Mouse (Mus musculus): ENCODE measurements at regions not wholly inside any gene's neighbourhood (a gene's known extent, or its start where the extent isn't known, plus 50 kb on each side); places are given as distances from the start of the nearest gene placed in this dataset.
A peak's percentile ranks its signal among the peaks of the same experiment; 100 is the strongest.

DNA sequence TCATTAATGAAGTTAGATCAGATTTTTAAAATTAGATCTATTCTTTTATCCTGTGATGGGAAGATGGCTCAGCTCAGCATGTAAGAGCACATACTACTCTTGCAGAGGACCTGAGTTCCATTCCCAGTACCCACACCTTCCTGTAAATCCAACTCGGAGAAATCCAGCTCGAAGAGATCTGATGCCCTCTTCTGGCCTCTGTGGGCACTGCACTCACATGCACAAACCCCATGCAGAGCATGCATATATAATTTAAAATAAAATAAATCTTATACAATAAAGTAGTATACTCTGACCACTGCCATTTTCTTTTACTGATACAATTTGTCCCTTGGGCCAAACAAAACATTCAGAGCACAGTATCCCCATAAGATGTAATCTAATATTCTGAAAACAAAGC lies 245.2 kb downstream of the Prdm2 start:
- no peak for DNase-seq (ENCODE audit: low spot score in 2 of 2)

DNA sequence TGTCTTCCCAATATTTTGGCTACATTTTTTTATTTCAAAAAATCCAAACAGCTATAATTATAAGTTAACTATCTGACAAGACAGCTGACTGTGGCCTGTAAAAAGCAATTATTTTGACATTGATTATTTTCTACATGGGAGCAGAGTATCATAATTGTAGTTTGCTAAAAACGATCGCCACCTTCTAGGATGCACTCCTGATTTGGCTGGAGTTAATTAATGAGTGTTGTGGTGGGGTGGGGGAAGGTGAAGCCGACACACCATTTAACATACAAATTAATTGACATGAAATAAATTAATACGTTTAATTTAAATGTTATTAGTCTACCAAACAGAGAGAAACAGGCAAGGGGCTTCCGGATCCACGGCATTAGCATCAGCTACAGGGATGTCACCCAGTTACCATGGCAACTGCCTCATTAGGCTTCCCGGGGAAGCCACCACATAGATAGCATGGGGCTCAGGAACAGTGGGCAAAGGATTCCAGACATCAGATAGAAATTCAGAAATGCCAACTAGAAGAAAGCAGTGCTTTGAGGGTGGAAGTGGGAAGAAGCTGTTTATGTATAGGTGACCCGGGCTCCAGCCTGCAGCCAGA lies 255.9 kb downstream of the Prdm2 start:
- no peak for DNase-seq (ENCODE audit: low spot score in 2 of 2)

DNA sequence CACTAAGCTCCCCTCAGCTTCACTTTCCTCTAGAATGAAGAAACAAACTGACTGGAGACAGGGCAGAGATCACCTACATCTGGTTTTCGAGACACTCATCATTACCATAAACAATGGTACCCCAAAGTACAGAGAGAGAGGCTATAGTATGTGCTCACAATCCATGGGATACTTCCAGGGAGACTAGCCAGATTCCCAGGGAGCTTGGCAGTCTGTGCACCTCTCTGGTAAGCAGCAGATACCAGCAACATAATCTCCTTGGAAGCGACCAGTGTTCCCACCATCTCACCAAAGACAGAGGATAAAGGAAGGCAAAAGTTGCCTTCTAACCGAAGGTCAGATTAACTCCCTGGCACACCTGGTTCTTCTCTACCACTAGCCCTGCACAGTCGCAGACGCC lies 256.4 kb downstream of the Prdm2 start:
- no peak for DNase-seq (ENCODE audit: low spot score in 2 of 2)

DNA sequence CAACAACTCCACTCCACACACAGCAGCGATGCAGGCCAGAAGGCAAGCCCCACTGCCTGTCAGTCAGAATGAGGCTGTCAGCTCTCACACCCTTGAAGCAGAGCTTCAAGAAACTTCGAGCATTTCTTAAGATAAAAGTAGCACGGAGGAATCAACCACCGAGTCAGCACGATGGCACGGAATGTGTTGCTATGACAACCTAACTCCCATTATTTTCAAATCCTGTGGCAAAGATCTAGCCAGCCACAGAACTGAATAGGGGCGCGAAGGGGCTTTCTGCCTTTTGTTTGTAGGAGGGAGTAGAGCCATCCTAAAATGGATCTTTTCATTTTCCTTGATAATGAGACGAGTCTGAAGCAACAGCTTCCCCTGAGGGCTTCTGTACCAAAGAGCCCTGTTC lies 259.1 kb downstream of the Prdm2 start:
- peak in 1 of 2 experiments; percentile 2 for DNase-seq (ENCODE audit: low spot score in 2 of 2)

DNA sequence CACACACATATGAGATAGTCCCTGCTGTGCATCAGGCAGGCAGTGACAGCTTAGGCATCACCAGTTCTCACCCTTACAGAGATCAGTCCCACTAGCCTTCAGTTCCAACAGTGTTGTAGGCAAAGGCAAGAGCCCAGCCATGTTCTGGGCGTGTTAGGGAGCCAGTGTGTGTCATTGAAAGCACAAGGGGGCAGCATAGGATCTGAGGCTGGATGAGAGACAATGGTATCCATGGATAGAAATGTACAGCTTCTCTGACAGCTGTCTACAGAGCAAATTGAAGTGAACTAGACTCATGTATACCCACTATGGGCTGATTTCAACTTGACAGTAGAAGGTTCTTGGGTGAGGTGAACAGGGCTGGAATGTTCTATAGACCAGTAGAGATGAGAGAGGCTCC lies 259.9 kb downstream of the Prdm2 start:
- DNase-seq (ENCODE audit: low spot score in 2 of 2): no peak

DNA sequence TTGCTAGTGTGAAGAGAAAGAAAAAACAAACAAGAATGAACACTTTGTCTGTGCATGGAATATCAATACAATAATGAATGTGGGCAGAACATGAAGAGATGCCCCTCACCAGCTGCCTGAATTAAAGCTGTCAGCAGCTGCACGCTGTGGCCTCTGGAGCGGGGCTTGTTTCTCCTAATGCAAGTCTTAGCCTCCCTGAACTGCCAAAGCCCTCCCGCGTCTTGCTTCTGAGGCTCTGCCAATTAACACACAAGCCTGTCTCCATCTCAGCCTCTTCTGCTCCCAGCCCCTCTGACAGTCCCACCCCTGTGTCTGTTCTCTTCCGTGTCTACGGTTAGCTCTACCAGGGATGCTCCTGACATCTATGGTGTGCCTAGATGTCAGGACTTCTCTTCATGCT lies 265.1 kb downstream of the Prdm2 start:
- DNase-seq (ENCODE audit: low spot score in 2 of 2): no peak

DNA sequence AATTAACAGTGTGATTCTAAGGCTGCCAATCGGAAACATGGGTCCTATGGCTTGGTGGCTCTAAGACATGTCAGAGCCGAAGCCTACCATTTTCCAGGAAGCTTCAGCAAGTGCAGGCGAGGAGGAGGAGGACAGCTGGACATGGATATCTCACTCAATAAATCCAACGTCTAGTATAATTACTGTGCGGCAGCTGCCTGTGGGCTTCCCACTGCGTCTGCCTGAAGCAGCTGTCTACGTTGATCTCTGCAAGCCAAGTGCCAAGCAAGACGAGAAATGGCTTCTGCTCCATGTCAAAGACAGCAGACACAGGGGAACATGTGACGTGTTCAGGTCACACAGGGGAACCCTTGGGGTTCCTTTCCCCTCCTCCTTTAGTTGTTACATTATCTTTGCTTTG lies 279.2 kb downstream of the Prdm2 start:
- DNase-seq (ENCODE audit: low spot score in 2 of 2): no peak

DNA sequence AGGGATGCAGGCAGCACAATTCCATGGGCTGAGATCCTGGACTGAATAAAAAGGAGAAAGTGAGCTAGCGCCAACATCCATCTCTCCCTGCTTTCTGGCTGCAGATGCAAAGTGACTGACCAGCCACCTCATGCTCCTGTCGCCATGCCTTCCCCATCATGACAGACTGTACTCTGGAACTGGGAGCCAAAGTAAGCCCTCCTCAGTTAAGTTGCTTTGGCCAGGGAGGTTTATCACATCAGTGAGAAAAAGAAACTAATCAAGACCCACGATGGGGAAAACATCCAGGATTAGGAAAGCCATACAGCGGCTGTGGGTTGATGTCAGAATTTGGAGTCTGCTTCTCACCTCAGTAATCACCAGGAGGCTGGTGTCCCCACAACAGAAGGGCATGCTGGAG lies 283.6 kb downstream of the Prdm2 start:
- no peak for DNase-seq (ENCODE audit: low spot score in 2 of 2)

DNA sequence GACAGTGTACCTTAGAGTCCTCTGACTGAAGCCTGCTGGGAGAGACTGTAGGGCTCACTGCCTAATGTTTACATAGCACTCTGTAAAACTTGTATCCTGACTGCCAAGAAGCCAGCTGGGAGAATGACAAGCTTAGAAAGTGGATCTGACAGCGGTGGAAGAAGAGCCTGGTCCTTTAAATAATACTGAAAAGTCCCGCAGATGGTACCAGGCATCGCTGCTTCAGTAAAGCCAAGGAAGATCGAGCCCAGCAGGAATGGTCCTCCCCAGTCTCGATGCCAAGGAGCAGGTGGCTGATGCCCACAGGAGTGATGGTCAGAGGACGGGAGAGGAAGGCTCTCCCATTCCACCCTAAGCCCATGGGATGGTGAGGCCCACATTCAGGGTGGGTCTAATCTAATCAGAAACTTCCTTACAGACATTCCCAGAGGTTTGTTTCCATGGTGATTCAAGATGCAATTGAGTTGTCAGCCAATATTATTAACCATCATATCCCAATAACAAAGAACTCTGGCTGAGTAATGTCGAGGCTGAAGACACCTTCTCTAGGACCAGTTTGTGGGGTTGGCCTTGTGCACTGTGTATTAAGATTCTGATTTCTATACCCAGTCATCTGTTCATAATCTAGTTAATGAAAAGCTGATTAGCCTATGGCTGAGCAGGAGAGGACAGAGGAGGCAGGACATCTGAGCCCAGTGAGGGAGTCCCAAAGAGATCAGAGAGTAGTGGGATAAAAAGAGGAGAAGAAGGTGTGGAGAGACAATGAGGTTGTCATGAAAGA lies 285.3 kb downstream of the Prdm2 start:
- no peak for DNase-seq (ENCODE audit: low spot score in 2 of 2)

DNA sequence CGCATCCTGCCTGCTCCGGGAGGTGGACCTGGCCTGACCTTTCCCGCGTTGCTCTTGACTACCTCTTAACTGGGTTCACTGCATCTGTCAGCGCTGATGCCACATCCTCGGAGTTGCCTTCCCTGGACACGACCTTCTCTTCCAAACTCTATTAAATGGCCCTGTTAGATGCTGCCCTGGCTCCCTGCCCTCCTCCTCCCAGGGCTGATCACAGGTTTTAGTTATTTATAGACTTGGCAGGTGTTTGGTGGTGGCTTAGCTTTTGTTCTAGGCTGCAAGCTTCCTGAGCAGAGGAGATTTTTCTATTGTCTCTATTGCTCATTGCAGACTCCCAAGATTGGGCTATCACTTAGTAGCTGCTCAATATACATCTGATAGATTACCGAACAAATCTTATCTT lies 287.7 kb downstream of the Prdm2 start:
- no peak for DNase-seq (ENCODE audit: low spot score in 2 of 2)

DNA sequence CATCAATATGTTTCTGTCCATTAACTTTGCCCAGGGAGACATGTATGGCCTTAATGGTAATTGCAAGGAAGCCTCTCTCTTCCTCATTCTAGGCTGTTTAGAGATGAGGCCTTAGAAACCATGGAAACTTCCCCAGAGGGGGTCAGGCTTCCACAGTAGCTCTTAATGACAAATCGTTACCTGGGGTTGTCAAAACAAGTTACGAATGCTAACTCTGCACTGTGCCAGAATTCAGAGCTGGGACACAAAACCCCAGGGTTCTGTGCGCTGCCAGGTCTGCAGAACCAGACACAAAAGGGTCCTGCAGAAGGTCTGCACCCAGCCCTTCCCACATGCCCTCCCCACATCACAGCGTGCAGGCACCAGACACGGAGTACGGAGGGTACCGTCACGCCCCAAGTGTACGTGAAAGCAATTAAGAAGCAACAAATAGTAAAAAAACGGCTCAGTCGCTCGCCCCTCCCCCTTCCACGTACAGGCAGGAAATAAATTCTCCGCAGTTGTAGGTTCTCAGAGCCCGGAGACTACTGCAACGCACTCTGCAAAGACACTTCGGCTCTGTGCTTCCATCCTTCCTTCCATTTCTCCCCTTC lies 303.3 kb downstream of the Prdm2 start:
- DNase-seq (ENCODE audit: low spot score in 2 of 2): no peak

DNA sequence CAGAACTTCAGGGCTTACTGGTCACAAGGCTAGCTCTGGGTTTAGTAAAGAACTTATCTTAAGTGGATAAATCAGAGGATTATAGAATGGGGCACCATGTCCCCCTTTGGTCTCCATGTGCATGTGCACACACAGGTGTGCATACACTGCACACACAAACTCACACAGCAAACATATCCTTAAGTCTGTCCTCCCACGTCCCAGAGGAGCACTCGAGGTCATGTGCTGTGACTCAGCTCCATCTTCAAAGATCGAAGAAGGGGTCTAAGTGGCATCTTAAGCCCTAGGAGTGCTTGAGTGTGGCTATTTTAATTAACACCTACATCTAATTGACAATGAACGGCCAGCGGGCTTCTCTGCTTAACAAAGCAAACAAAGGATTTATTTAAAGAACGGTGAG lies 304.0 kb downstream of the Prdm2 start:
- no peak for DNase-seq (ENCODE audit: low spot score in 2 of 2)

DNA sequence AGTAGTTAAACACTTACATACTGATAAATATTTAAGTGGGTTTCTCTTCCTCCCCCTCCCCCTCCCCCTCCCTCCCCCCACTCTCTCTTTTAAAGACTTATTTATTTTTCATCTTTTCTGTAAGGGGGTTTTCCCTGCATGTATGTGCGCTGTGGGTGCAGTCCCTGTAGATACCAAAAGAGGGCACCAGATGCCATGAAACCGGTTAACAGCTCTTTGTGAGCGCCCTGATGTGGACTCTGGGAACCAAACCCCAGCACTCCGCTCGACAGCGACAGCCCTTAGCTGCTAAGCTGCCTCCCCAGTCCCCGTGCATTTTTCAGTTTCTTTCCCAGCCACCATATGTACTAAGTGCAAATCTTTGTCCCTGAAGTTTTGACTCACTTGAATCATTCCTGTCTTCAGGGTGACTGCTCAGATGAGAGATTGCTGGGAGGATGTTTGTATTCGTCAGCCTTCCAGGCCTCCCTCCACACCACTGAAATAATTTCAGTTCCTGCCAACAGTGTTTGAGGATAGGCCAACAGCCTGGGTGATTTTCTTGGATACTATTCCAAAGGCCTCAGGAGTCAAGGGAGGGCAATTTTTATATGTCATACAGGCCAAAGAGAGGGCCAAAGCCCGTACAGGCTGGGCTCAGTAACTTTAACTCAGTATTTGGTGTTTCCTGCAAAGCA lies 309.3 kb downstream of the Prdm2 start:
- no peak for DNase-seq (ENCODE audit: low spot score in 2 of 2)

DNA sequence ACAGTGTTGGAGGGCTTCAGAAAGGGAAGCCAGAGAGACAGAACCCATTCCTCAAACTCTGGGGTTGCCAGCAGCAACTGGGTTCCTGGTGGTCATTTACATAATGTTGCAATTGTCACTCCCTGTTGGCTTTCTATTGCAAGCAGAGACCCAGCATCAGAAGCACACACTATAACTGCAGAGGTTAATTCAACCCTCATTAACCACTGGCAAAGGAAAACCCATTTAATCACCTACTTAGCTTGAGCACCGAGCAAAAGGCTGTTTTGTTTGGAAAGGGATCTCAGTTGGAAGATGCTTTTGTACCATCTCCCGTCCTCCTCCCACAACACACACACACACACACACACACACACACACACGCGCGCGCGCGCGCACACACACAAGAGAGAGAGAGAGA lies 312.0 kb downstream of the Prdm2 start:
- DNase-seq (ENCODE audit: low spot score in 2 of 2): no peak

DNA sequence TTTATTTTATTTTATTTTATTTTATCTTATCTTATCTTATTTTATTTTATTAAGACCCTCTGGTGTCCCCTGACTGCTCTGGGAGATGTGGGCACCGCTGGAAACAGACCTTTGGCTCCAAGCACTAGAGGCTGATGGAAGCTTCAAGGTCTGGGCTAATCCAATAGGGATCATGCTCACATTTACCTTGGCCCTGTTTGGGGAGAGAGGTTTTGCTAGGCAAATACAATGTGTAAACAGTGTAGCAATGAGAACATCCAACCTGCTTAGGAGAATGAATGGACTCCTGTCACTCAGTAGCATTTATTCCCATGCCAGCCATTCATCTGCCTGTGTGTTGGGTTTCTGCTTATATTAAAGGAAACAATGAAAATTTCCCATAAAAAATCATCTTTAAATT lies 313.8 kb downstream of the Prdm2 start:
- no peak for DNase-seq (ENCODE audit: low spot score in 2 of 2)

DNA sequence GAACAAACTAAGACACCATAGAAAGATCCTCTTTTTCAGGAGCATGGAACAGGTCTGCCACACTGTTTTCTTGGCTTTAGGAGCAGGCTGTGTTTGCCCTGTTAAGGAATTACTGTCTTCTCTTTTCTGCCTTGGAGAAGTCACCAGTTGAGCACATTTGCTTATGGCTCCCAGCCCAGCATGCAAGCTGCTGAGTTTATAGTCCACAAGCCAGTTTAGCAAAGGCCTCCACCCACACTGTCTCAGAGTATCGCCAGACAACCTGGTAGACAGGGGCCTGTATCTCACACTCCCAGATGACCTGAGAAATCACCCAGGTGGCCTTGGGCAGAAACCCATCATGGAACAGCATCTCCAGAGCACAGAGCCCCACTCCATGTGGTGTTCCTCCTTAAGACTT lies 322.1 kb downstream of the Prdm2 start:
- peak in 1 of 2 experiments; percentile 25 for DNase-seq (ENCODE audit: low spot score in 2 of 2)

DNA sequence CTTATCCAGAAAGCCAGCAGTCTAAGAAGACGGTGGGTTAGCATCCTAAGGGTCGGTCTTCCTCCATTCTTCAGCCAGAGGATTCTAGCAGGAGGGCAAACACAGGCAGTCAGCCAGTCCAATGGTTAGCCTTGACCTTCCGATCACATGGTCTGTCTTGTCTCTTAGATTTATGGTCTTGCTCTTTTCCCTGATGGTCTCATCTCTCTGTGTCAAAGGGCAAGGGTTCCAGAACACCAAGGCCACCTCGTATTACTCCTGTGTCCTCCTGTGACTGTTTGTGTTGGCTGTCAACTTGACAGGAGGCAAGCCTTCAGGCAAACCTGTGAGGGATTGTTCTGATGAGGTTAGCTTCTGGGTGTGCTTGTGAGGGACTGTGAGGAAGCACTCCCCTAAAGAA lies 323.9 kb downstream of the Prdm2 start:
- no peak for DNase-seq (ENCODE audit: low spot score in 2 of 2)

DNA sequence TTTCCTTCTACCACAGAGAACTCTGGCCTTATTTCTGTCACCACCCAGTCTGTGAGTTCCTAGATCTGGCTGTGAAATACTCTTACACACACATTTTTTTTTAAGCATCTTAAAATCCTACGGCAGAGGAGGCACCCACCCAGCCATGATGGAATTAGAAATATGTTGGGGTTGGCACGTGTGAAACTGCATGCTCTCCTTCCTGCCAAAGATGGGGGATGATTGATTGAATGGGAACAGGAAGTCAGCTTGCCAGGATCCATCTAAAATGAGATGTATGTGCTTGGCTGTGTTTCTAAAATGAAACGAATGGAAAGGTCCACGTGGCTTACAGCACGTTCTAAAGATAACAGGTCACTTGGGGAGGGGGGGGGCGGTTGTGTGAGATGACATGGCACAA lies 324.9 kb downstream of the Prdm2 start:
- DNase-seq (ENCODE audit: low spot score in 2 of 2): peak; percentile 16

DNA sequence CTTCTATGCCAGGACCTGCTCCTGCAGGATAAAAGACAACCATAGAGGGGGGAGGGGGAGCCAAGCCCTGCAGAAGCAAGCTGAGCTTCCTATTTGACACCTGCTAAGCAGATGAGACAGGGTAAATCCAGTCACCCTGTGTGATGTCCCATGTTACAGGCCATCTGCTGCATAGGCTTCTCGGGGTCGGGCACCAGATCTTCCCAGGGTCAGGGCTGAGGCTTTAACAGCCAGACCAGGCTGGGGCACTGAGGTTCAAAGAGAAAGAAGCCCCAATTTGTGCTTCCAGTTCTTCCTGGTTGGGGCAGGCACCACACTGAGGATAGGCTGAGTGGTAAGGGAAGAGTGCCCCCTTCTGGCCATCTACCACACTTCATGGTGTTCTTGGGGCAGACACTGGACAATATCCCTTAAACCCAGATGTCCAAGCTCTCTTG lies 332.5 kb downstream of the Prdm2 start:
- DNase-seq (ENCODE audit: low spot score in 2 of 2): peak; percentile 73 to 81

DNA sequence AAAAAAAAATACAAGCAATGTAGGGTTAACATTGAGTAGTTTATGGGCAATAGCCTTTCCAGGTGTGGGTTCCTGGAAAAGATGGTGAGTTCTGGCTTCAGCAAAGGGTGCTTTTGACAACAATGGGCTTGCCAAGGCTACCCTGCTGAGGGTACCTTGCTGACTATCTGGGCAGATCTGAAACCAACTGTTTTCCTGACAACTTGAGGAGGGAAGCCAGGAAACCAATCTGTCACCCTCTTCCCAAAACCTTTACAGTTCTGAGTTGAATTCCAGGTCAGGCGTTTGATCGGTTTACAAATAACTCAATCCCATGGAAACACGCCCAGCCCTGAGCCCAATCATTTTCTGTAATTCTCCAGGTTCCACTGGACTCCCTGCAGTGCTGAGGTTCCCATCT lies 336.6 kb downstream of the Prdm2 start:
- DNase-seq (ENCODE audit: low spot score in 2 of 2): no peak

DNA sequence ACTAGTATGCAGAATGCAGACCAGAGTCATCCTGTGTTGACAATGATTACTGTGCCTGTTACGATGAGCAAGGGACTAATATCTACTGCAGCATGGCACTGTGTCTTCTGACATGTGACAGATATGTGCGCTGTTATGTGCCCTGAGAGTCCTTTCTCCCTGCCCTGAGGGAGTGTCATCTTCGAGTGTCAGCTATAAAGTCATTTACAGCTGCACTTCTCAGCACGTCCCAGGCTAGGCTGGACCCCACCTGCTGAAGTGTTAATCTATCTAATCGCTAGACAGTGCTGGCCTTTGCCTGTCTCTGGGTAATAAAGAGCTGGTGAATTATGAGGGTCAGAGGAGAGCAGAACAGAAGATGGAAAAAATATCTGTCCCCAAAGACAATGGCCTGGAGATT lies 337.7 kb downstream of the Prdm2 start:
- no peak for DNase-seq (ENCODE audit: low spot score in 2 of 2)

DNA sequence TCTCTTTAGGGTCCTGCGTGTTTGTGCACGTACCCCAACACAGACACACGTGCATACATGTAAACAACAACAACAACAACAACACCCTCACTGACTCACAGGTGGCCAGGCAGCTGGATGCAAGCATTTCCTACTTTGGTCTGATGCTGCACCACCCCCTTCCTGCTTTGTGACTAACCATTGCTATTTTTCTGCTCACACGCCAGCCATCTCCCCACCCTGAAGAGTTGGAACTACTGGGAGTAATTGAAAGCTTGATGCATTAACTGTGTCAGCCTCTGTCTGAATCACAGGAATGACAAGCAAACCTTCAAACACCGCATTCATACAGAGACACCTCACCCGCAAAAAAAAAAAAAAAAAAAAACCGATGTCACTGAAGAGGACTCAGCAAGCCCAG lies 346.5 kb downstream of the Prdm2 start:
- no peak for DNase-seq (ENCODE audit: low spot score in 2 of 2)
